ENCODE assay signal across 8 mouse cellular contexts in the genomic region with DNA sequence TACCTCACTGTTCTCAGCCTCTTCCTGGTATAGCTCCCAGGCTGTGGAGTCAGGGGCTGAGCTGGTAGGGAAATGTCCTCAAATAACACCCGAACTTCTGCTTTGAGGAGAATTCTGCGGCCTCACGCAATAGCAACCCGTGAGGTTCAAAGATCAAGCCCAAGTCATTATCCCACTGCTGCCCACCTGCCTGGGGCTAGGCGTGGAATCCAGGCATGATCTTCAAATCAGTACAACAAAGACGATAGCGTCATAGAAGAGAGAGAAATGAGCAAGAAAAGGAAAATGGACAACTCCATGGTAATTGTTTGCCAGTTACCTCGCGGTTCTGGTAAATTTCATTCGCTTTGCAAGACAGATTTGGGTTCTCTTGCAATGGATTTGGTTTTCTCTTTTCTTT.
DNase-seq lines count a peak whose midpoint lies in the region; ATAC-seq and TF ChIP-seq lines count a peak whose summit lies in the region.

No protein-coding gene starts in this region.

- DNase-seq in heart, embryonic 10.5 days (ENCODE audit: low spot score): no peak
- DNase-seq in heart, adult 9 months (ENCODE audit: low spot score in 2 of 2): no peak
- no peak for DNase-seq in hindbrain, postnatal 0 days (ENCODE audit: low spot score)
- no peak for DNase-seq in spleen, adult 12 weeks (ENCODE audit: low spot score)
- DNase-seq in right cerebral cortex, adult 18-20 months: no peak

- no peaks in the 10 kb centered on the region for H3K27me3 ChIP-seq in heart, embryonic 10.5 days (ENCODE audit: insufficient read depth, poor library complexity, severe bottlenecking)
- no peaks in the 10 kb centered on the region for H3K27me3 ChIP-seq in embryonic facial prominence, embryonic 12.5 days
- H3K27me3 ChIP-seq in hindbrain, postnatal 0 days (ENCODE audit: insufficient read depth, low read length): no peaks in the 10 kb centered on the region
- H3K27me3 ChIP-seq in midbrain, embryonic 12.5 days: peaks cover 45% of the 10 kb centered on the region

- peak overlapping the region; percentile 94 for H3K27ac ChIP-seq in heart, embryonic 10.5 days
- no peak overlapping the region for H3K27ac ChIP-seq in embryonic facial prominence, embryonic 12.5 days
- no peak overlapping the region for H3K27ac ChIP-seq in hindbrain, postnatal 0 days
- H3K27ac ChIP-seq in midbrain, embryonic 12.5 days (replicated peaks): no peak overlapping the region

- H3K4me2 ChIP-seq in embryonic facial prominence, embryonic 12.5 days (replicated peaks): peak overlapping the region; percentile 53
- H3K4me2 ChIP-seq in hindbrain, postnatal 0 days (ENCODE audit: low read depth, low read length): peak overlapping the region; percentile 62
- peak overlapping the region; percentile 66 for H3K4me2 ChIP-seq in midbrain, embryonic 12.5 days (replicated peaks)

- WGBS in heart, embryonic 10.5 days: 60% methylated on average over 10 of the region's 10 CpGs
- WGBS in embryonic facial prominence, embryonic 12.5 days: 54% methylated on average over 10 of the region's 10 CpGs
- 58% methylated on average over 10 of the region's 10 CpGs for WGBS in hindbrain, postnatal 0 days
- 60% methylated on average over 10 of the region's 10 CpGs for WGBS in midbrain, embryonic 12.5 days

- H3K4me3 ChIP-seq in heart, embryonic 10.5 days: peak overlapping the region; percentile 63
- no peak overlapping the region for H3K4me3 ChIP-seq in embryonic facial prominence, embryonic 12.5 days
- H3K4me3 ChIP-seq in hindbrain, postnatal 0 days (ENCODE audit: low read length): 0 out of 2 replicates have a peak overlapping the region, but pooled peaks have one; percentile 32
- no peak overlapping the region for H3K4me3 ChIP-seq in midbrain, embryonic 12.5 days

- no peaks in the 10 kb centered on the region for H3K36me3 ChIP-seq in heart, embryonic 10.5 days
- H3K36me3 ChIP-seq in embryonic facial prominence, embryonic 12.5 days: no peaks in the 10 kb centered on the region
- no peaks in the 10 kb centered on the region for H3K36me3 ChIP-seq in hindbrain, postnatal 0 days (ENCODE audit: insufficient read depth, low read length)
- H3K36me3 ChIP-seq in midbrain, embryonic 12.5 days: no peaks in the 10 kb centered on the region

- ATAC-seq in embryonic facial prominence, embryonic 12.5 days (ENCODE audit: insufficient number of reproducible peaks, insufficient read depth, low FRiP score, low TSS enrichment): no peak
- ATAC-seq in hindbrain, postnatal 0 days: no peak
- ATAC-seq in midbrain, embryonic 12.5 days (ENCODE audit: low FRiP score, low read depth): no peak
- ATAC-seq in monocyte, adult 5-6 weeks (replicated peaks; ENCODE audit: insufficient number of reproducible peaks, low FRiP score, low TSS enrichment, poor library complexity, severe bottlenecking): no peak

- H3K9ac ChIP-seq in embryonic facial prominence, embryonic 12.5 days: no peak overlapping the region
- no peak overlapping the region for H3K9ac ChIP-seq in hindbrain, postnatal 0 days (replicated peaks; ENCODE audit: low read length)
- no peak overlapping the region for H3K9ac ChIP-seq in midbrain, embryonic 12.5 days (replicated peaks)

- H3K4me1 ChIP-seq in heart, embryonic 10.5 days: peaks cover 63% of the 10 kb centered on the region
- peaks cover 16% of the 10 kb centered on the region for H3K4me1 ChIP-seq in embryonic facial prominence, embryonic 12.5 days
- peaks cover 6% of the 10 kb centered on the region; the same call in 1 of the 2 replicates for H3K4me1 ChIP-seq in hindbrain, postnatal 0 days (ENCODE audit: insufficient read depth, low read length)
- peaks cover 17% of the 10 kb centered on the region for H3K4me1 ChIP-seq in midbrain, embryonic 12.5 days

- no peak for TF ChIP-seq CTCF in hindbrain, postnatal 0 days (IDR thresholded peaks at IDR 0.05; ENCODE audit: low read depth)

- no peaks in the 10 kb centered on the region for H3K9me3 ChIP-seq in heart, embryonic 10.5 days
- H3K9me3 ChIP-seq in embryonic facial prominence, embryonic 12.5 days: no peaks in the 10 kb centered on the region
- H3K9me3 ChIP-seq in hindbrain, postnatal 0 days (ENCODE audit: low read length): no peaks in the 10 kb centered on the region
- H3K9me3 ChIP-seq in midbrain, embryonic 12.5 days: no peaks in the 10 kb centered on the region

Comparison
In these comparisons a context has a peak if more than half of its experiments do, and no peak if none do; other contexts are left out.
1. H3K4me3 ChIP-seq: peak in heart, embryonic 10.5 days (single experiment) and hindbrain, postnatal 0 days (single experiment); none in embryonic facial prominence, embryonic 12.5 days (single experiment) and midbrain, embryonic 12.5 days (single experiment).
2. Peak in every context shown above with its lines, with median percentiles within 50 percentile points of each other: H3K4me2 ChIP-seq.